Mouse (Mus musculus): Measurements from ENCODE around the gene Hrh2.
A peak's percentile ranks its signal among the peaks of the same experiment; 100 is the strongest.

The Hrh2 gene

DNA sequence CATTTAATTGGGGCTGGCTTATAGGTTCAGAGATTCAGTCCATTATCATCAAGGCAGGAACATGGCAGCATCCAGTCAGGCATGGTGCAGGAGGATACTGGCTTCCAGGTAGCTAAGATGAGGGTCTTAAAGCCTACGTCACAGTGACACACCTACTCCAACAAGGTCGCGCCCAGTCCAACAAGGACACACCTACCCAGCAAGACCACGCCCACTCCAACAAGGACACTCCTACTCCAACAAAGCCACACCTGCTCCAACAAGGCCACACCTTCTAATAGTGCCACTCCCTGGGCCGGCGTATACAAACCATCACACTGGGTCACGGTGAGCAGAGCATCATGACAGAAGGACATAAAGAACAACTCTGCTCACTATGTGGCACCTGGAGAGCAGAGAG, 80.1 kb downstream of the Hrh2 start:
- DNase-seq, result no peak

DNA sequence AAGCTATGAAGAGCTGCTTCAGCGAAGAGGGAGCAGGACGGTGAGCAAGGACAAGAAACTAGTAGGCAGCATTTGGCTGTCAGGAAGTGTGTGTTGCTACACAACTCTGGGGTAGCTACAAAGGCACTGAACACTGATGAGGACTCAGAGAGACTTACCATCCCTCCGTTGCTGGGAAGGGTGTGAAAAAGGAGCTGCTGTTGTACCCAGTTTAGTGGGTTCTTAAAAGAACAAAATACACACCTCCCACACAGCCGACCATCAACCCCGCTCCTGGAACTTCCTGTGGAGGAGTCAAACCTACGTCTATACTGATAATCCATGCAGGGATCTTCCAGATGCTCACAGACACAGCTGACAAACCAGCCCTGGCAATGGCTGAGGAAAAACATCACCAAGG, 85.5 kb downstream of the Hrh2 start:
- DNase-seq, result no peak

DNA sequence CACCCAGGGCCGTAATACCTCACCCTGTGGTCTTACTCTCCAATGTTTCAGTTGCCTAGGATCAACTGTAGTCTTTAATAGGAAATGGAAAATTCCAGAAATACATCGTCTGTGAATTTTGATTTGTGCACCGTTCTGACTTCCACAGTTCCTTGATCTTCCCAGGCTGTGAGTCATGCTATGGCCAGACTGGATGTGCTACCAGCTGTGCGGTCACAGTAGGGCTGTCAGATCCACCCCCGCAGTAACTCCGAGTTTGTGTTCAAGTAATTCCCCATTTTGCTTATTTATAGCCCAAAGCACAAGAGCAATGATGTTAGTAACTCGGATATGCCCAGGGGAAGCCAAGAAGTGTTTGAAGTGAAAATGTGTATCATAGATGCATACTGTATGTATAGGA, 88.4 kb downstream of the Hrh2 start:
- DNase-seq, result no peak

DNA sequence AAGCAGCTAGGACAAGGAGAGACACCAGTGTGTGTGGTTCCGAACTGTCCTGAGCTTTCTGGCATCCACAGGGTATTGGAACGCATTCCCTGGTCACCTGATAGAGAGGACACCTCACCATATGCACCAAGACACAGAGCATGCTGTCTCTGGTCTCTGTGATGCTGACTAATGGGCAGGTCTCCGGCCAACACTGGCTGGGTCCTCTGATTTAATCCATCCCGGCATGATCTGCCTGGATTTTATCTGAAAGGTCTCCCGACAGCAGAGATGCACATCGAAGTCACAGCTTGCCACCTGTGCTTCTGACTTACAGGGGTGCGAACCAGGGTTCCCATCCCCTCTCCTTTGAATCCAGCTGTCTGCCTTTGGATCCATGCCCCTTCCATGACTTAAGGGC, 89.2 kb downstream of the Hrh2 start:
- DNase-seq, result no peak

DNA sequence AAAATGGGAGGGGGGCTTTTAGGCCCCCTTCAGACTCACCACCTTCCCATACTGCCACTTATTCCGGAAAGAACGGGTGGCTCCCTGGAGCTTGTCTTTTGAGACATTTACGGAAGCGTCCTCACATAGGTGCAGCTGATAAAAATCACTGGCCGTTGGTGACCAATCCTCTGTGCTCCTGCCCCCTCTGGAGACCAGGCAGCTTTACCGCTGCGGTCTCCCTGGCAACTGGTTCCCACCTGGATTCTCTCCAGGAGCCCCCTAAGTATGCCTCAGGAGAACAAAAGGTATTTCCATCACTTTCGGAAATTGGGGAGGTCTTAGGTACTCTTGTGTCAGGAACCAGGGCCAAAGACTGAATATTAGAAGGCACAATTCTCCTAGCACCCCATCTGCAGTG, 89.7 kb downstream of the Hrh2 start:
- no peak for DNase-seq

DNA sequence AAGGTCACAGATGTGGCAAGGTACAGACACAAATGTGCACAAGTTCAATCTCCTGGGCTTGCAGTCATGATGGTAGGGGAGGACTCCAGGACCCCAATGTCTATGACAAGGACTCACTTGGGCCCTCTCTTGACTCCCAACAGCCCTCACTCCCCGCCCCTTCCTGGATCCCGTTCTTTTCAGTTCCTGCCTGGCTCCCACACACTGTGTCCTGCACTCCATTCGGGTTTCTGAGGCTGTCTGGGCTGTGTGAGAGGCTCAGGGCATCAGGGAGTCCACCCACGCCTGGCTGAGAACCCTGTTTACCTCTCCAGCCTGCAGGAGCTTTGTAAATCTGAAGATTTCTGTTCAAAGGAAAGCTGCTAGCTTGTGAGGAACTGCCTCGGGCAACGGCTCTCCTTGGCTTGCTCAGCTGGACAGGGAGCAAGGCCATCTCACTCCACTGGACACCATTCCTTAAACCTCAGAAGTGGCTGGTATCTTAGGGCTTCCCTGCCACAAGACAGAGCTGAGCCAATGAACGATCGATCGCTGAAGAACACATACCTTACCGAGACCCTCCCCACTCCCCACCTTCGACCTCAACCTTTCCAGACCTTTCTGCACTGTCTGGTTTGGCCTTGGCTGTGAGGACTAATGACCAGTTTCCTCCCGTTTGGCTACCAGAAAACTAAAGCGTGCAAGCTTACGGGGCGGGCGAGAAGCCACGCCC, 90.4 kb downstream of the Hrh2 start:
- no peak for DNase-seq

DNA sequence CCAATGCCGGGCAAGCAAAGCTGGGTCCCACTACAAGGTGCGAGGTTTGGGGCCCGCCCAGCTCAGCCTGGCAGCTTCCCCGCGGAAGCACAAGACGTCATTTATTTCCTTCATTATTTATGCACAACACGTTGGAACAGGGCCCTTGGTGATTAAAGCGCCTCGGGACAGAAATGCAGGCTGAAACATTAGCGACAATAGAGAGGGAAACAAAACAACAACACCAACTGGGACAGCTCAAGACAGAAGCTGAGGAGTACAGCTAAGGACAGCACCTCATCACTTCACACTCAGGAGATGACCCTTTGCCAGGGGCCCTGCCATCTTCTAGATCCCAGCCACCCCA, 90.9 kb downstream of the Hrh2 start:
- DNase-seq, result peak; percentile 25 to 47
